Mouse (Mus musculus) thymus, adult 2 months (tissue): ENCODE results near the gene 1190002N15Rik.

Source experiments
- CTCF ChIP-seq: fragments of 200-500 bp; IDR thresholded peaks from 2 replicates; pipeline ENCODE4 v1.5.1; 2012; ENCODE audit warnings: mild to moderate bottlenecking, control low read depth, low read length, moderate library complexity, borderline replicate concordance; ENCODE audit not compliant: control insufficient read depth, poor library complexity, insufficient read depth; ENCODE audit errors: extremely low read depth
- POLR2A ChIP-seq: fragments of 200-500 bp; IDR thresholded peaks from 2 replicates; pipeline ENCODE4 v1.6.1; 2012; ENCODE audit warnings: mild to moderate bottlenecking, low read length, control low read depth, moderate library complexity; ENCODE audit not compliant: control insufficient read depth, poor library complexity, insufficient read depth; ENCODE audit errors: extremely low read depth

DNA sequence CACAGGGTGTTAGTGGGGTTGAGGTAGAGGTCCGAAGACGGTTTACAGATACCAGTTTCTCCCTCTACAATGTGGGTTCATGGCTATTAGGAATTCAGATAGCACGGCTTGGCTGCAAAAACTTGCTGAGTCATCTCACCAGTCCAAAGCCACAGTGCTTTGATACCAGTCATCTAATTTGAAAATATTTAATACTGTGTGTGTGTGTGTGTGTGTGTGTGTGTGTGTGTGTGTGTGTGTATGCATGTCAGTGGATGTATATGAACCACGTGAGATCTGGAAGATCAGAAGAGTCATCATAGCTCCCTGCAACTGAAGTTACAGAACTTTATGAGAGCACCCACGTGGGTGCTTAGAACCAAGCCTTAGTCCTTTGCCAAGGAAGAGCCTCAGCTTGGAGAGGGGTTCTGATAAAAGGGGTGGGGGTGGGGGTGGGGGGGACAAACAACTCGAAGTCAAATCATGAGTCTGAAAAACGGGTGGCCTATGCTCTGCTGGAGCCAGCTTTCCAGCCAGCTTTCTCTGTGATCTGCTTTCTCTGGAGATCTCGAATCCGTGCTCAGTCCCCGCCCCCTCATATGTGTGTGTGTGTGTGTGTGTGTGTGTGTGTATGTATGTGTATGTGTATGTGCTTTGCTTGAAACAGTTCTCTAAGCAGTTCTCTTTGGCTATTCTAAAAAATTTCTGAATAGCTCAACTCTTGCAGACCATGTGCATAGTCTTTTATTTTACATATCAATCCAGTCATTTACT is 2.6 kb upstream of the 1190002N15Rik start:
- TF ChIP-seq CTCF (no peak), POLR2A (no peak)
